Mouse (Mus musculus) stomach, embryonic 16.5 days (tissue): ENCODE results near the gene Jag1. TPM values are rescaled to one million over a fixed set of nuclear protein-coding genes. Genes with fewer than 3 reads are reported as not detected.

Experiments
- ATAC-seq: fragments of 200-750 bp; cut with Nextera tagmentation; 2 replicates; pipeline ENCODE4 v1.8.0; 2017; ENCODE audit warnings: moderate number of reproducible peaks, moderate TSS enrichment; ENCODE audit not compliant: insufficient read depth, low FRiP score
- H3K27ac ChIP-seq: fragments of 300-500 bp; sonication (generic); 2 replicates; pipeline ENCODE4 v1.5.1; 2014; ENCODE audit warnings: low read length
- H3K27me3 ChIP-seq: fragments of 300-500 bp; sonication (generic); 2 replicates; pipeline ENCODE4 v1.6.1; 2014; ENCODE audit warnings: low read length, control low read depth, mixed read lengths; ENCODE audit not compliant: control insufficient read depth, insufficient read depth
- H3K36me3 ChIP-seq: fragments of 300-500 bp; sonication (generic); 2 replicates; pipeline ENCODE4 v1.6.1; 2014; ENCODE audit warnings: low read length; ENCODE audit not compliant: control insufficient read depth, insufficient read depth
- H3K4me1 ChIP-seq: fragments of 300-500 bp; sonication (generic); 2 replicates; pipeline ENCODE4 v1.6.1; 2014; ENCODE audit warnings: low read length, control low read depth, mixed read lengths; ENCODE audit not compliant: control insufficient read depth, insufficient read depth
- H3K4me2 ChIP-seq: fragments of 300-500 bp; sonication (generic); 2 replicates; pipeline ENCODE4 v1.6.1; 2014; ENCODE audit warnings: low read depth, low read length, mixed read lengths
- H3K4me3 ChIP-seq: fragments of 300-500 bp; sonication (generic); replicated peaks from 2 replicates; pipeline ENCODE4 v1.5.1; 2014; ENCODE audit warnings: mild to moderate bottlenecking, low read length
- H3K9ac ChIP-seq: fragments of 300-500 bp; sonication (generic); 2 replicates; pipeline ENCODE4 v1.6.1; 2014; ENCODE audit warnings: low read length
- H3K9me3 ChIP-seq: fragments of 300-500 bp; sonication (generic); replicated peaks from 2 replicates; pipeline ENCODE4 v1.6.1; 2016; ENCODE audit warnings: low read length, control low read depth; ENCODE audit not compliant: control insufficient read depth
- WGBS: fragments of 180-500 bp; shearing (Covaris S2); extraction: QIAGEN DNeasy Blood & Tissue Kit; methylation state at CpG from one replicate; pipeline ENCODE4 v1.1.7; 2014; 5-methylcytosine and 5-hydroxymethylcytosine counted together
- polyA plus RNA-seq: library from polyadenylated mRNA; unstranded; fragments of >200 nt; fragmentation: Nextera tagmentation; extraction: Ambion mirVana; gene quantifications from 2 replicates; pipeline ENCODE4 v1.2.1, GENCODE M21; 2015

Gene Jag1
- polyA plus RNA-seq, 1 experiment from 2014 or later, result 12.0 TPM

- H3K27ac ChIP-seq, result peak overlapping the region; percentile 4; the same call in 1 of the 2 replicates
Measured at GRCm38 (mm10) chr2:137079721-137080320, 36.6 kb downstream of the Jag1 start.

GRCm38 (mm10) chr2:137078771-137079170 is 37.7 kb downstream of the Jag1 start:
- Histone ChIP-seq H3K36me3 (peaks cover 8% of the 10 kb centered on the region; the same call in 1 of the 2 replicates), H3K9me3 (no peaks in the 10 kb centered on the region), H3K4me2 (no peak overlapping the region), H3K9ac (no peak overlapping the region), H3K4me3 (no peak overlapping the region), H3K27me3 (no peaks in the 10 kb centered on the region), H3K27ac (no peak overlapping the region; the same call in 1 of the 2 replicates), H3K4me1 (peaks cover 12% of the 10 kb centered on the region; the same call in 1 of the 2 replicates)
- no peak for ATAC-seq
- 63% methylated on average over 4 of the region's 4 CpGs for WGBS

More at GRCm38 (mm10) chr2:137079721-137080320, 36.6 kb downstream of the Jag1 start:
- no peak overlapping the region for H3K4me3 ChIP-seq
- no peaks in the 10 kb centered on the region for H3K27me3 ChIP-seq
- 40% methylated on average over 10 of the region's 10 CpGs for WGBS
- H3K9ac ChIP-seq, result no peak overlapping the region
- peaks cover 9% of the 10 kb centered on the region; the same call in 1 of the 2 replicates for H3K4me1 ChIP-seq
- no peaks in the 10 kb centered on the region for H3K9me3 ChIP-seq
- peak; percentile 42; the same call in 1 of the 2 replicates for ATAC-seq
- H3K4me2 ChIP-seq, result no peak overlapping the region
- H3K36me3 ChIP-seq, result peaks cover 14% of the 10 kb centered on the region; the same call in 1 of the 2 replicates

DNA sequence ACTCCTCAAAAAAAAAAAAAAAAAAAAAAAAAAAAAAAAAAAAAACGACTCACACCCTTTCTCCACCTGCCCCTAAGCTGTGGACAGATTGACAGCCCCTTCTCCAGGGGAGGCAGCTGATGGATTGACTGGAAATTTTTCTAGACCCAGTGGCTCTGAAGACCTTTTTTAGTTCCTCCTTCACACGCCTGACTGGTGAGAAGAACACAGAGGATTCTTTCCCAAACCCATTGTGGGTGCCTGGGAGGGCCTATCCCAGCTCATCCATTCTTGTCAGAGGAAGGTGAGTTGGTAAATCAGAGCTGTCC is 42.2 kb downstream of the Jag1 start:
- WGBS, result 29% methylated on average over 2 of the region's 2 CpGs
- no peak overlapping the region for H3K4me2 ChIP-seq

DNA sequence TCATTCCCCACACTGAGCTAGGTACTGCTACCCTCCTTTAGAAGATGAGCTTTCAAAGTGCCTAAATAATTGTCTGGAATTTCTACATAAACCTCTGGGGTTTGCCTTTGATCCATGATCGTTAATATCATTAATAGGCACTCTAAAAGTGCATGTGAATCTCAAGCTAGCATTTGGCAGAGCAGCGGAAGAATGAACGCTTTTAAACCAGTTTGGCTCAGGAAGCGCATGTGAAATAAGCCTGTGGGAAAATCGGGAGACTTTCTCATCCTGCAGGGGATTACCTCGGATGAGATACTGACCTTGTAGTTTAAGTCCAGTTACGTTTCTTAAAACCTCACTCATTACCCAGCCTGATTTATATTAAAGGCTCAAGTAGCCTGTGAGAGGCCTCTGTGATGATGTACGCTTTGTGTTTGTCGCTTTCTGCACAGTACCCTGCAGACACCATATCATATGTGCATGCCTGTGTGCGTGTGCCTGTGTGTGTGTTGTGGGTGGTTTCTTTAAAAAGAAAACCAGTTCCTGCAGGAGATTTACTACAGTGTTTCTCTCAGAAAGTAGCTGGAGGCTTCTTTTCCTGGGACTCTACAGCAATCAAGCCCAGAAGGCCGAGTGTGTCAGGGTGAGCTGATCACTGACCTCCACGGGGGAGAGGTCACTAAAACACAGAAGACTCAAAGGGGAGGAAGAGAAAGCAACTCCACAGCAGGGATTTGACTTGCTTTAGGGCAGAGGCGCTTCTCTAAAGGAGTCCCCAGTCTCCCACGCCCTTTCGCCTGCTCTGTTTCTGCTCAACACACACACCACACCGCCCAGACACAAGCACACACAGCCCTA is 42.8 kb downstream of the Jag1 start:
- Histone ChIP-seq H3K27me3 (no peaks in the 10 kb centered on the region), H3K4me3 (no peak overlapping the region), H3K4me1 (peaks cover 3% of the 10 kb centered on the region; the same call in 1 of the 2 replicates), H3K36me3 (no peaks in the 10 kb centered on the region), H3K27ac (no peak overlapping the region), H3K4me2 (no peak overlapping the region), H3K9me3 (no peaks in the 10 kb centered on the region), H3K9ac (no peak overlapping the region)
- ATAC-seq, result no peak
- WGBS, result 52% methylated on average over 16 of the region's 16 CpGs

More for the DNA sequence above, 42.2 kb downstream of the Jag1 start:
- no peaks in the 10 kb centered on the region for H3K36me3 ChIP-seq
- H3K27ac ChIP-seq, result no peak overlapping the region
- H3K4me1 ChIP-seq, result peaks cover 3% of the 10 kb centered on the region; the same call in 1 of the 2 replicates
- no peaks in the 10 kb centered on the region for H3K27me3 ChIP-seq
- H3K4me3 ChIP-seq, result no peak overlapping the region
- no peaks in the 10 kb centered on the region for H3K9me3 ChIP-seq
- no peak; the same call in 1 of the 2 replicates for ATAC-seq
- no peak overlapping the region for H3K9ac ChIP-seq

DNA sequence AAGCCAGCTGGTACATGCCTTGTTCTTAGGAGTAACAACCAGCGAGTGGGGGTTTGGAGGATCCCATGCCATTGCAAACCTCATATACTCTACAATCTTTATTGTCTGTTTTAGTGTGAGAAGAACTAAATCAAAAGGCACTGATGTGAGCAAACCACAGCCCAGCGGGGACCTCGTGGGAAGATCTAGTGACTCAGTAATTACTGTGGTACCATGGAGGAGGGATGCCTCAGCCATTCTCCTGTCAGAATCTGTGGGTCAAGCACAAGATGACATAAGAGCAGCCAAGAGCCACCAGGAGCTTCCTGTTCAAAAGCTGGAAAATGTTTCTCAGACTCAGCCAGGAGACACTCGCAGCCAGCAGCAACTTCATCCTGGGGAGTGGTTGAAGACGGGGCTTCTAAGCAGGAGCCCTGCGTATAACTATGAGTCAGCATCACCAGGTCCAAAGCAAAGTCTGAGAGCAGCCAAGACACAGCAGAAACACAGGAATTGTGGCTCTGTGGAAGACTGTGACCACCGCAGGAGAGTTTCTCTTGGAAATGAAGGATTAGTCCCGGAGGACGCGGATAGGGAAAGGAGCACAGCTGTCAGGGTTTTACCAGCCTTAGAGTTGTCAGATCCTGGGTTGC is 48.8 kb downstream of the Jag1 start:
- H3K4me1 ChIP-seq, result no peaks in the 10 kb centered on the region
- no peak overlapping the region for H3K4me2 ChIP-seq
- H3K4me3 ChIP-seq, result no peak overlapping the region
- no peaks in the 10 kb centered on the region for H3K36me3 ChIP-seq
- H3K27me3 ChIP-seq, result no peaks in the 10 kb centered on the region
- no peaks in the 10 kb centered on the region for H3K9me3 ChIP-seq
- H3K9ac ChIP-seq, result no peak overlapping the region
- no peak for ATAC-seq
- H3K27ac ChIP-seq, result no peak overlapping the region
- WGBS, result 72% methylated on average over 10 of the region's 10 CpGs

DNA sequence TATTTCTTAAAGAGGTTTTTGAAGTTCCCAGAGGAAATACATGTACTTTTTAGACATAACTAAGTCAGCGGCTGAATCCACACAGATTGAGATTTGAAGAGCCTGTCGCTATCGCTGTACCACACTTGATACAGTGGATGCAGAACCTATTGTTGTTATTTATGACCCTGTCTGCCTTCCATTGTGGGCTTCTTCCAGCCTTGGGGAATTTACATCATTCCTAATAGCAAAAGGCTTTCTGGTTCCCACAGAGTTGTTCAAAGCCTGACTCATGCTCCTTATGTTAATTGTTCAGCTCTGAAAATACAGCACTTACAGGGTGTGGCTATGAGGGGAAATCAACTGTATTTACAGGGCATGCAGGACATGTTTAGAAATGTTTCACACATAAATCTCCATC is 51.9 kb downstream of the Jag1 start:
- Histone ChIP-seq H3K27me3 (no peaks in the 10 kb centered on the region), H3K4me2 (no peak overlapping the region), H3K4me3 (no peak overlapping the region), H3K27ac (no peak overlapping the region), H3K4me1 (no peaks in the 10 kb centered on the region), H3K9me3 (no peaks in the 10 kb centered on the region), H3K9ac (no peak overlapping the region), H3K36me3 (no peaks in the 10 kb centered on the region)
- no peak for ATAC-seq
- WGBS, result 76% methylated on average over 3 of the region's 3 CpGs

- Histone ChIP-seq H3K4me2 (no peak overlapping the region), H3K27ac (no peak overlapping the region), H3K9ac (no peak overlapping the region), H3K36me3 (no peaks in the 10 kb centered on the region), H3K4me3 (no peak overlapping the region), H3K9me3 (no peaks in the 10 kb centered on the region), H3K4me1 (no peaks in the 10 kb centered on the region), H3K27me3 (no peaks in the 10 kb centered on the region)
- WGBS, result 85% methylated on average over 1 of the region's 1 CpGs
- no peak for ATAC-seq
Measured at GRCm38 (mm10) chr2:137063829-137064228, 52.6 kb downstream of the Jag1 start.

DNA sequence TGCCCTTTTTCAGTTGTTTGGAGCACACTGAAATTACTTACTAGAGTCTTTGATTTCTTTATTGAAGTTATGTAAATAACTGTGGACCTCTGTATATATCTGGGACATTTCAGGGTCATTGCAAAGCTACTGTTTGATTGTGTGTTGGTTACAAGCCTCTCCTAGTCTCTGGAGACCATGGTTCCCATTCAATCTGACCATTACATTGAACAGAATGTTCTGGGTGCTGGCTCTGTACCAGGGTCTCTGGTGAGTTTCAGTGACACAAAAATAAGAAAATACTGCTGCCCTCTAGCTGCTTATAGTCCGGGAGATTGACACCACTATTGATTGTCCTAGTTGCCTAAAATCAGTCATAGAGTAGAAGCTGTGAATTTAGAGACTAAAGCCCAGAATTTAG is 66.5 kb downstream of the Jag1 start:
- Histone ChIP-seq H3K36me3 (no peaks in the 10 kb centered on the region), H3K9me3 (no peaks in the 10 kb centered on the region), H3K4me1 (peaks cover 4% of the 10 kb centered on the region; the same call in 1 of the 2 replicates), H3K4me3 (no peak overlapping the region), H3K4me2 (no peak overlapping the region), H3K9ac (no peak overlapping the region), H3K27me3 (no peaks in the 10 kb centered on the region), H3K27ac (no peak overlapping the region)
- WGBS, result 57% methylated on average over 1 of the region's 1 CpGs
- 0 out of 2 replicates have a peak, but pooled peaks have one; percentile 29 for ATAC-seq

GRCm38 (mm10) chr2:137049367-137049766 is 67.1 kb downstream of the Jag1 start:
- Histone ChIP-seq H3K4me2 (no peak overlapping the region), H3K4me1 (peaks cover 4% of the 10 kb centered on the region; the same call in 1 of the 2 replicates), H3K27ac (no peak overlapping the region), H3K9ac (no peak overlapping the region), H3K36me3 (no peaks in the 10 kb centered on the region), H3K9me3 (no peaks in the 10 kb centered on the region), H3K27me3 (no peaks in the 10 kb centered on the region), H3K4me3 (no peak overlapping the region)
- 0 out of 2 replicates have a peak, but pooled peaks have one; percentile 7 for ATAC-seq
- 55% methylated on average over 2 of the region's 2 CpGs for WGBS
